Mouse (Mus musculus) cerebellum, adult 9-10 months (tissue): ENCODE results near the gene Prl2b1.

Source experiments
- DNase-seq: peaks from one replicate; pipeline ENCODE4 v3.0.0; 2022

Gene Prl2b1

GRCm38 (mm10) chr13:27390746-27391145 lies at the start of gene Prl2b1:
Gene Prl2b1, minus strand, starts transcription at chr13:27390846.
- no peak for DNase-seq

GRCm38 (mm10) chr13:27438588-27438987 lies 47.9 kb upstream of the Prl2b1 start, which contains the start of gene Prl8a6:
Gene Prl8a6, minus strand, starts transcription at chr13:27438688.
- no peak for DNase-seq

- DNase-seq, result no peak
Measured at GRCm38 (mm10) chr13:27433159-27433558, 42.5 kb upstream of the Prl2b1 start.

GRCm38 (mm10) chr13:27413640-27414039 lies 23.0 kb upstream of the Prl2b1 start:
- no peak for DNase-seq

- DNase-seq, result peak; percentile 76
Measured at GRCm38 (mm10) chr13:27399061-27399724, 8.5 kb upstream of the Prl2b1 start.

- DNase-seq, result no peak
Measured at GRCm38 (mm10) chr13:27345373-27345772, 45.3 kb downstream of the Prl2b1 start, which contains the start of gene Prl8a2. Gene Prl8a2, plus strand, starts transcription at chr13:27345673.

- DNase-seq, result no peak
Measured at GRCm38 (mm10) chr13:27342733-27343275, 47.8 kb downstream of the Prl2b1 start.

GRCm38 (mm10) chr13:27334989-27335388 lies 55.7 kb downstream of the Prl2b1 start:
- no peak for DNase-seq
